Mouse (Mus musculus): Measurements from ENCODE around the gene Ptpn3. TPM values are rescaled to one million over a fixed set of nuclear protein-coding genes. Genes with fewer than 3 reads are reported as not detected.

The Ptpn3 gene
- polyA plus RNA-seq, 1 experiment from 2014 or later = 0.78 TPM

- DNase-seq (ENCODE audit: low spot score) = peak; percentile 48
- Histone ChIP-seq H3K9me3 (replicated peaks) (no peaks in the 10 kb centered on the region), H3K27ac (replicated peaks) (no peak overlapping the region; the same call in 1 of the 2 replicates), H3K27me3 (ENCODE audit: low read depth, poor library complexity, severe bottlenecking) (peaks cover 70% of the 10 kb centered on the region), H3K4me3 (peak overlapping the region; percentile 72), H3K4me1 (peaks cover 34% of the 10 kb centered on the region), H3K36me3 (no peaks in the 10 kb centered on the region)
- WGBS = under 1% methylated on average over 43 of the region's 43 CpGs
Measured at GRCm38 (mm10) chr4:57142374-57143025, 159.1 kb downstream of the Ptpn3 start.

- Histone ChIP-seq H3K27me3 (ENCODE audit: low read depth, poor library complexity, severe bottlenecking) (peaks cover 70% of the 10 kb centered on the region), H3K27ac (replicated peaks) (no peak overlapping the region; the same call in 1 of the 2 replicates)
Measured at GRCm38 (mm10) chr4:57141908-57142361, 159.7 kb downstream of the Ptpn3 start.

GRCm38 (mm10) chr4:57140992-57141717 lies 160.5 kb downstream of the Ptpn3 start:
- Histone ChIP-seq H3K27ac (replicated peaks) (no peak overlapping the region), H3K36me3 (no peaks in the 10 kb centered on the region), H3K4me1 (peaks cover 34% of the 10 kb centered on the region), H3K27me3 (ENCODE audit: low read depth, poor library complexity, severe bottlenecking) (peaks cover 70% of the 10 kb centered on the region), H3K9me3 (replicated peaks) (no peaks in the 10 kb centered on the region), H3K4me3 (peak overlapping the region; percentile 72)
- DNase-seq (ENCODE audit: low spot score) = no peak
- 25% methylated on average over 15 of the region's 15 CpGs for WGBS

More at GRCm38 (mm10) chr4:57141908-57142361, 159.7 kb downstream of the Ptpn3 start:
- H3K9me3 ChIP-seq (replicated peaks) = no peaks in the 10 kb centered on the region
- H3K4me1 ChIP-seq = peaks cover 34% of the 10 kb centered on the region
- H3K36me3 ChIP-seq = no peaks in the 10 kb centered on the region
- peak overlapping the region; percentile 72 for H3K4me3 ChIP-seq
- WGBS = 5% methylated on average over 26 of the region's 26 CpGs
- DNase-seq (ENCODE audit: low spot score) = peak; percentile 58

Other genes with a start within 250 kb of the Ptpn3 start
- 0.37 and 0.52 TPM in 2 replicates for gene Epb41l4b, start 158.4 kb downstream of the Ptpn3 start, polyA plus RNA-seq (2016; fragmentation: Nextera tagmentation; extraction: Ambion mirVana)
- gene Palm2, start 132.4 kb upstream of the Ptpn3 start, polyA plus RNA-seq (2016; fragmentation: Nextera tagmentation; extraction: Ambion mirVana) = 2.4 and 3.0 TPM in 2 replicates

All from midbrain, embryonic 10.5 days (tissue).